Mouse (Mus musculus) stomach, embryonic 16.5 days (tissue): Measurements from ENCODE around the gene Dnajc10. TPM values are rescaled to one million over a fixed set of nuclear protein-coding genes. Genes with fewer than 3 reads are reported as not detected.
A peak's percentile ranks its signal among the peaks of the same experiment; 100 is the strongest.

Experiments
- ATAC-seq: fragments of 200-750 bp; cut with Nextera tagmentation; 2 replicates; pipeline ENCODE4 v1.8.0; 2017; ENCODE audit warnings: moderate number of reproducible peaks, moderate TSS enrichment; ENCODE audit not compliant: insufficient read depth, low FRiP score
- H3K27ac ChIP-seq: fragments of 300-500 bp; sonication (generic); 2 replicates; pipeline ENCODE4 v1.5.1; 2014; ENCODE audit warnings: low read length
- H3K27me3 ChIP-seq: fragments of 300-500 bp; sonication (generic); 2 replicates; pipeline ENCODE4 v1.6.1; 2014; ENCODE audit warnings: low read length, control low read depth, mixed read lengths; ENCODE audit not compliant: control insufficient read depth, insufficient read depth
- H3K36me3 ChIP-seq: fragments of 300-500 bp; sonication (generic); 2 replicates; pipeline ENCODE4 v1.6.1; 2014; ENCODE audit warnings: low read length; ENCODE audit not compliant: control insufficient read depth, insufficient read depth
- H3K4me1 ChIP-seq: fragments of 300-500 bp; sonication (generic); 2 replicates; pipeline ENCODE4 v1.6.1; 2014; ENCODE audit warnings: low read length, control low read depth, mixed read lengths; ENCODE audit not compliant: control insufficient read depth, insufficient read depth
- H3K4me2 ChIP-seq: fragments of 300-500 bp; sonication (generic); 2 replicates; pipeline ENCODE4 v1.6.1; 2014; ENCODE audit warnings: low read depth, low read length, mixed read lengths
- H3K4me3 ChIP-seq: fragments of 300-500 bp; sonication (generic); replicated peaks from 2 replicates; pipeline ENCODE4 v1.5.1; 2014; ENCODE audit warnings: mild to moderate bottlenecking, low read length
- H3K9ac ChIP-seq: fragments of 300-500 bp; sonication (generic); 2 replicates; pipeline ENCODE4 v1.6.1; 2014; ENCODE audit warnings: low read length
- H3K9me3 ChIP-seq: fragments of 300-500 bp; sonication (generic); replicated peaks from 2 replicates; pipeline ENCODE4 v1.6.1; 2016; ENCODE audit warnings: low read length, control low read depth; ENCODE audit not compliant: control insufficient read depth
- WGBS: fragments of 180-500 bp; shearing (Covaris S2); extraction: QIAGEN DNeasy Blood & Tissue Kit; methylation state at CpG from one replicate; pipeline ENCODE4 v1.1.7; 2014; 5-methylcytosine and 5-hydroxymethylcytosine counted together
- polyA plus RNA-seq: library from polyadenylated mRNA; unstranded; fragments of >200 nt; fragmentation: Nextera tagmentation; extraction: Ambion mirVana; gene quantifications from 2 replicates; pipeline ENCODE4 v1.2.1, GENCODE M21; 2015

The Dnajc10 gene
- polyA plus RNA-seq, 1 experiment from 2014 or later, result 82.4 TPM

- peak overlapping the region; percentile 88 for H3K4me3 ChIP-seq
- H3K27ac ChIP-seq, result peak overlapping the region; percentile 96
- peaks cover 14% of the 10 kb centered on the region for H3K4me1 ChIP-seq
- no peaks in the 10 kb centered on the region for H3K36me3 ChIP-seq
- H3K27me3 ChIP-seq, result no peaks in the 10 kb centered on the region
- peak overlapping the region; percentile 77 for H3K4me2 ChIP-seq
- ATAC-seq, result no peak
- H3K9me3 ChIP-seq, result no peaks in the 10 kb centered on the region
- H3K9ac ChIP-seq, result peak overlapping the region; percentile 97
- WGBS, result 21% methylated on average over 7 of the region's 7 CpGs
Measured at GRCm38 (mm10) chr2:80314854-80315241, 418 bp upstream of the Dnajc10 start.

- H3K4me2 ChIP-seq, result no peak overlapping the region
- H3K4me1 ChIP-seq, result no peaks in the 10 kb centered on the region
- ATAC-seq, result no peak
- peaks cover 20% of the 10 kb centered on the region for H3K36me3 ChIP-seq
- no peaks in the 10 kb centered on the region for H3K27me3 ChIP-seq
- H3K4me3 ChIP-seq, result no peak overlapping the region
- H3K27ac ChIP-seq, result no peak overlapping the region
- WGBS, result 96% methylated on average over 4 of the region's 4 CpGs
- H3K9me3 ChIP-seq, result no peaks in the 10 kb centered on the region
- H3K9ac ChIP-seq, result no peak overlapping the region
Measured at GRCm38 (mm10) chr2:80322878-80323277, 7.6 kb downstream of the Dnajc10 start.

GRCm38 (mm10) chr2:80325779-80326178 lies 10.5 kb downstream of the Dnajc10 start:
- no peak for ATAC-seq
- H3K36me3 ChIP-seq, result peaks cover 20% of the 10 kb centered on the region

GRCm38 (mm10) chr2:80327272-80327671 lies 12.0 kb downstream of the Dnajc10 start:
- H3K9ac ChIP-seq, result no peak overlapping the region
- no peaks in the 10 kb centered on the region for H3K27me3 ChIP-seq
- no peak overlapping the region for H3K4me2 ChIP-seq
- H3K9me3 ChIP-seq, result no peaks in the 10 kb centered on the region
- H3K4me1 ChIP-seq, result no peaks in the 10 kb centered on the region
- H3K36me3 ChIP-seq, result peaks cover 13% of the 10 kb centered on the region
- no peak for ATAC-seq
- no peak overlapping the region for H3K27ac ChIP-seq
- 89% methylated on average over 6 of the region's 6 CpGs for WGBS
- no peak overlapping the region for H3K4me3 ChIP-seq

More at GRCm38 (mm10) chr2:80325779-80326178, 10.5 kb downstream of the Dnajc10 start:
- no peak overlapping the region for H3K4me3 ChIP-seq
- H3K9ac ChIP-seq, result no peak overlapping the region
- H3K27me3 ChIP-seq, result no peaks in the 10 kb centered on the region
- H3K27ac ChIP-seq, result no peak overlapping the region
- WGBS, result 91% methylated on average over 2 of the region's 2 CpGs
- H3K4me1 ChIP-seq, result no peaks in the 10 kb centered on the region
- no peaks in the 10 kb centered on the region for H3K9me3 ChIP-seq
- H3K4me2 ChIP-seq, result no peak overlapping the region

GRCm38 (mm10) chr2:80328961-80329653 lies 13.8 kb downstream of the Dnajc10 start:
- peaks cover 9% of the 10 kb centered on the region for H3K36me3 ChIP-seq
- no peak overlapping the region for H3K4me2 ChIP-seq
- H3K9me3 ChIP-seq, result no peaks in the 10 kb centered on the region
- WGBS, result 91% methylated on average over 7 of the region's 7 CpGs
- H3K27me3 ChIP-seq, result no peaks in the 10 kb centered on the region
- no peak overlapping the region for H3K27ac ChIP-seq
- no peak overlapping the region for H3K9ac ChIP-seq
- no peak overlapping the region for H3K4me3 ChIP-seq
- H3K4me1 ChIP-seq, result no peaks in the 10 kb centered on the region
- no peak for ATAC-seq

GRCm38 (mm10) chr2:80340537-80340936 lies 25.3 kb downstream of the Dnajc10 start:
- 93% methylated on average over 9 of the region's 9 CpGs for WGBS
- Histone ChIP-seq H3K9ac (no peak overlapping the region), H3K27ac (no peak overlapping the region), H3K9me3 (no peaks in the 10 kb centered on the region), H3K4me3 (no peak overlapping the region), H3K27me3 (no peaks in the 10 kb centered on the region), H3K36me3 (peaks cover 20% of the 10 kb centered on the region), H3K4me2 (no peak overlapping the region), H3K4me1 (no peaks in the 10 kb centered on the region)
- ATAC-seq, result no peak

GRCm38 (mm10) chr2:80354531-80354930 lies 39.3 kb downstream of the Dnajc10 start:
- Histone ChIP-seq H3K36me3 (peaks cover 3% of the 10 kb centered on the region; the same call in 1 of the 2 replicates), H3K4me2 (no peak overlapping the region), H3K9me3 (no peaks in the 10 kb centered on the region), H3K9ac (no peak overlapping the region), H3K4me1 (no peaks in the 10 kb centered on the region), H3K27ac (no peak overlapping the region), H3K4me3 (no peak overlapping the region), H3K27me3 (no peaks in the 10 kb centered on the region)
- 79% methylated on average over 4 of the region's 4 CpGs for WGBS
- ATAC-seq, result no peak

- H3K27me3 ChIP-seq, result no peaks in the 10 kb centered on the region
- peaks cover 3% of the 10 kb centered on the region; the same call in 1 of the 2 replicates for H3K36me3 ChIP-seq
- H3K27ac ChIP-seq, result no peak overlapping the region
- 45% methylated on average over 8 of the region's 8 CpGs for WGBS
- no peaks in the 10 kb centered on the region for H3K4me1 ChIP-seq
- H3K9me3 ChIP-seq, result no peaks in the 10 kb centered on the region
- no peak overlapping the region for H3K4me2 ChIP-seq
- H3K9ac ChIP-seq, result no peak overlapping the region
- no peak overlapping the region for H3K4me3 ChIP-seq
- no peak for ATAC-seq
Measured at GRCm38 (mm10) chr2:80356656-80357231, 41.5 kb downstream of the Dnajc10 start.

GRCm38 (mm10) chr2:80371458-80371857 lies 56.2 kb downstream of the Dnajc10 start:
- Histone ChIP-seq H3K9me3 (no peaks in the 10 kb centered on the region), H3K36me3 (no peaks in the 10 kb centered on the region), H3K4me3 (no peak overlapping the region), H3K4me1 (no peaks in the 10 kb centered on the region), H3K9ac (no peak overlapping the region), H3K4me2 (no peak overlapping the region), H3K27me3 (no peaks in the 10 kb centered on the region), H3K27ac (no peak overlapping the region)
- no peak for ATAC-seq
- WGBS, result 74% methylated on average over 8 of the region's 8 CpGs
